Mouse (Mus musculus): ENCODE data around the gene Agap1. TPM values are rescaled to one million over a fixed set of nuclear protein-coding genes. Genes with fewer than 3 reads are reported as not detected.
A peak's percentile ranks its signal among the peaks of the same experiment; 100 is the strongest.

Agap1 gene
- polyA plus RNA-seq, 1 experiment from 2014 or later: 8.8 TPM

DNA sequence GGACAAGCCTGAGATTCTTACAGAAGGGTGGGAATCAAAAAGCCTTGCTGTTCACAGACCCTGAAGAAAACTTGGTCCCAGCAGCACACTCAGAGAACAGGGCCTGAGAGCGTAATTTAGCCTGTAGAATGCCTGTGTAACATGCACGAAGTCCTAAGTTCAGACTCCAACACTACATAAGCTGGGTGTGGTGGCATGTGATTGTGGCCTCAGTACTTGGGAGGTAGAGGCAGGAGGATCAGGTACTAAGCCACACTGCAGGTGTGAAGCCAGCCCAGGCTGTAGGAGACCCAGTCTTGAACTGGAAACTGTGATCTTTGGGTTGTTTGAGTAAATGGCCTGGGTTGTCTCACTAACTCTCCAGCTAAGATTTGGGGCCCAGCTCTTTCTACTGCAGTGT is 180.5 kb downstream of the Agap1 start:
- WGBS (ENCODE audit: missing documents): 91% methylated on average over 2 of the region's 2 CpGs
- no peaks in the 10 kb centered on the region for H3K36me3 ChIP-seq (ENCODE audit: inconsistent target)

DNA sequence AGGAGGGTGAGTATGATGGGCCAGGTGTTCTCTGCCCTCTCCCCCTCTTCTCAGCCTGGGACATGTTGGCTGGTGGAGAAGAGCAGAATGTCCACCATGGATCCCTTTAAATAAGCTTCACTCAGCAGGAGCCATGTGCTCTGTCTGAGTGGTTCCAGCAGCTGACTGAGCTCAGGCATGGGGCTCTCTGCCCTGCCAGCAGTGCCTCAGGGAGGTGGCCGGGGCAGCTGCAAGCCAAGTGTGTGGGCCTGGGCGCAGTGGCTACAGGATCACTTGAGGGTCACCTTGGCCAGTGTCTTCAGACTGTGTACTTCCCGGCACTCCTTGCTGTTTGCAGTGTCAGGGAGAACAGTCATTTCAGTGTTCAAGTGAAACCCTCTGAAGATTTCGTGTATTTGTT is 183.1 kb downstream of the Agap1 start:
- 100% methylated on average over 4 of the region's 4 CpGs for WGBS (ENCODE audit: missing documents)
- H3K4me3 ChIP-seq (ENCODE audit: inconsistent target): no peak overlapping the region
- no peaks in the 10 kb centered on the region for H3K36me3 ChIP-seq (ENCODE audit: inconsistent target)
- no peaks in the 10 kb centered on the region for H3K79me2 ChIP-seq (ENCODE audit: inconsistent target)
- no peak overlapping the region for H3K27ac ChIP-seq

More for the DNA sequence above, 180.5 kb downstream of the Agap1 start:
- Histone ChIP-seq H3K27ac (no peak overlapping the region), H3K4me3 (ENCODE audit: inconsistent target) (no peak overlapping the region), H3K79me2 (ENCODE audit: inconsistent target) (no peaks in the 10 kb centered on the region)

DNA sequence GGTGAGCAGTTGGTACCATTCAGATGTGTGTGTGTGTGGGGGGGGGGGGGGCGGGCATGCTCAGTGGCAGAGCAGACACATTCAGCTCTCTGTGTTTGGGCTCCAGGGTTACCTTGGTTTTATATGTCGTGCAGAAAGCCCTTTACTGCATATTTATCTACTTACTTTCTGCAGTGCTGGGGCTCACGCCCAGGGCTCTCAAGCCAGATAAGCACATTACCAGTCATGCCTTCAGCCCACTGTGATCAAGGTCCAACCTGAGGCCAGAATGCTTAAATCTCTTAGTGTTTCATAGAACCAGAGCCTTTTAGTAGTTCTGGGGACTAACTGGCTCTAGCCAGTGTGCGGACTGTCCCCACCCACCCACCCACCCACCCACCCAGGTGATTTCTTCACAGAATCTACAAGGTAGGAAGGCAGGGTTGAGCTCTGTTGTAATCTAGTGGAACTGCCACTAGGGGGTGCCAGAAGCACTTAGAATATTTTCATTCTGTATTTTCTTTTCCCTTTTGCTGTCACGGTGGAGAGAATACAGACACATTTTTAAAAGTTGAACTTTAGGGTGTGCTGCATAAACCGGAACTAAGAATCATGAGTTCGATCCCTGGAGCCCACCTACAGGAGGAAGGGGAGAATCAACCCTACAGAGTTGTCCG is 189.0 kb downstream of the Agap1 start:
- WGBS (ENCODE audit: missing documents): 34% methylated on average over 8 of the region's 8 CpGs
- Histone ChIP-seq H3K79me2 (ENCODE audit: inconsistent target) (no peaks in the 10 kb centered on the region), H3K27ac (peak overlapping the region; percentile 71), H3K4me3 (ENCODE audit: inconsistent target) (peak overlapping the region; percentile 34), H3K36me3 (ENCODE audit: inconsistent target) (no peaks in the 10 kb centered on the region)

DNA sequence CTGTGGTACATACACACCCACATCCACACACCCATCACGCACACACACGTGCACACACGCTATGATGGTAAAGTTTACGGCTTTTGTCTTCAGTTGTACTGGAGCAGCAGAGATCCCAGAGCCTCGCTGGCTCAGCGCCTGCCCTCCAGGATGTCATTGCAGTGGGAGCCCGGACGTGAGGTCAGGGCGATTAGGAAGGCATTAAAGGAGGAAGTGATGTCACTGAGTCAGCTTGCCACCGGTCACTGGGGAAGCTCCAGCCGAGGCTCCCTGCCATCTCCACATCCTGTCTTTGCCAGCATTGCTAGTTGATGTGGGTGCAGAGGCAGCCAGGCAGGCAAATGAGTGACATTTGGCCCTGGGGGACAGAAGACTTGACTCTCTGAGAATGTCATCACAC is 189.5 kb downstream of the Agap1 start:
- 6% methylated on average over 11 of the region's 11 CpGs for WGBS (ENCODE audit: missing documents)
- Histone ChIP-seq H3K79me2 (ENCODE audit: inconsistent target) (no peaks in the 10 kb centered on the region), H3K4me3 (ENCODE audit: inconsistent target) (peak overlapping the region; percentile 34), H3K36me3 (ENCODE audit: inconsistent target) (no peaks in the 10 kb centered on the region), H3K27ac (peak overlapping the region; percentile 71)

DNA sequence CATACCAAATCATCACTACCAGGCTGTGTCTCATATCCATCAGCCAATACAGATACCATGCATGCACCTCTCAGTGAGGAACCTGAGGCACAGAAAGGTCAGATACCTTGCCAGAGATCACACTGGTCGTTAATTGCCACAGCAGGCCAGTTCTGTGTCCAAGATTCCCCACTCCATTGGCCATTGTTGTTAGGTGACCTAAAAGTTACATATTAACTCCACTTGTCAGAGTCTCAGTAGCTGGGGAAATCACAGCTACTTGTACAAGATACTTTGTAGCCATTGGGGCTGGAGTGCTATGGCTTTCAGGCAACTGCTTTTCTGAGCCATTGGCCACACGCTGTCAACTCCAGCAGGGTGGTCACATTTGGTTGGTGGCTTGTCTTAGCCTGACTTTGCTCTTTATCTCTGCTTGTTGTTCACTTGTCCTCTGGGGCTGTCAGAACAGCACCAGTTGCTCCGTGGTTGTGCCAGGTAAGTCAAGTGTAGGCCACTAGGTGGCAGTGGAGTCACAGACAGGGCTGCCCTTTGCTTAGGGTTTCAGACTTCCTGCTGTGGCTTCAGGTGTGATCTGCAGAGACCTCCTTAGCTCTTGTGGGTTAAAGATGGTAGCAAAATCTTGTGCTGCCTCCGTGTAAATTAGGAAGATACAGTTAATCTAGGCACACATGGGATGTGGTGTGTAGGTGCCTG is 191.9 kb downstream of the Agap1 start:
- WGBS (ENCODE audit: missing documents): 35% methylated on average over 4 of the region's 4 CpGs
- H3K27ac ChIP-seq: no peak overlapping the region
- H3K36me3 ChIP-seq (ENCODE audit: inconsistent target): no peaks in the 10 kb centered on the region
- no peaks in the 10 kb centered on the region for H3K79me2 ChIP-seq (ENCODE audit: inconsistent target)
- H3K4me3 ChIP-seq (ENCODE audit: inconsistent target): no peak overlapping the region

DNA sequence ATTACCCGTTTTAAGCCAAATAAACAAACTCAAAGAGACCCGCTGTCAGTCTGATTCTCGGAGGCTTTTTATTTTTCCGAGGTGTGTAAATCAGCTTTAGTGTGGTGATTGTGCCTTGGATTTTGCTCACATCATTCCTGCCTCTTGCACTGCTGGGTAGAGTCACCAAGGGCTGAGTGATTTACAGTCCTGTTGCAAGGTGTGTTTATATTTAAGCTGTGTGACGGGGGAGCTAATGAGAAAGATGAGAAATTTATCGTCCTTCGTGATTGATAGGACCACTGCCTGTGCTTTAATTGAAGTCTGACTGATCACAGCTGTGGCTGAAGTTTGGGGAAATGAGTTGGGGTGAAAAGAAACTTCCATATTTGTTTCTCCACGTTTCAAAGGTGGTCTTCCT is 192.9 kb downstream of the Agap1 start:
- no peaks in the 10 kb centered on the region for H3K36me3 ChIP-seq (ENCODE audit: inconsistent target)
- H3K27ac ChIP-seq: no peak overlapping the region
- 85% methylated on average over 8 of the region's 8 CpGs for WGBS (ENCODE audit: missing documents)
- H3K79me2 ChIP-seq (ENCODE audit: inconsistent target): no peaks in the 10 kb centered on the region
- H3K4me3 ChIP-seq (ENCODE audit: inconsistent target): no peak overlapping the region

DNA sequence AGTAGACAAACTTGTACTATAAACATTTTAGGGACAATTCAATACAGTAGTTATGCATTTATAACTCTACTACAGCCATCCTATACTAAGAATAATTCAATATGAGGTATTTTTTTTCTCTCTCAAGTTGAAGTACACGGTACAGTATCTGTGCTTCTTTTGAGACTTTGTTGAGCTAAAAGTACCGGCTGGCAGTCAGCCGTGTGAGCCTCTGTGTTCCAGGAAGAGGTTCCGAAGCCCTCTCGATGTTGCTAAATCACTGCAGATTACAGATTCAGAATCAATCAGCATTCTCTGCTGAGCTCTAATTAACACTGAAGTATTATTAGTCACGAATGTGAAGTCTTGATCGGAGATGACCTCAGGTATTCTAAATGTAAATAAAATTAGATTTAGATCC is 196.0 kb downstream of the Agap1 start:
- Histone ChIP-seq H3K4me3 (ENCODE audit: inconsistent target) (no peak overlapping the region), H3K79me2 (ENCODE audit: inconsistent target) (no peaks in the 10 kb centered on the region), H3K36me3 (ENCODE audit: inconsistent target) (no peaks in the 10 kb centered on the region), H3K27ac (no peak overlapping the region)
- 86% methylated on average over 7 of the region's 7 CpGs for WGBS (ENCODE audit: missing documents)

DNA sequence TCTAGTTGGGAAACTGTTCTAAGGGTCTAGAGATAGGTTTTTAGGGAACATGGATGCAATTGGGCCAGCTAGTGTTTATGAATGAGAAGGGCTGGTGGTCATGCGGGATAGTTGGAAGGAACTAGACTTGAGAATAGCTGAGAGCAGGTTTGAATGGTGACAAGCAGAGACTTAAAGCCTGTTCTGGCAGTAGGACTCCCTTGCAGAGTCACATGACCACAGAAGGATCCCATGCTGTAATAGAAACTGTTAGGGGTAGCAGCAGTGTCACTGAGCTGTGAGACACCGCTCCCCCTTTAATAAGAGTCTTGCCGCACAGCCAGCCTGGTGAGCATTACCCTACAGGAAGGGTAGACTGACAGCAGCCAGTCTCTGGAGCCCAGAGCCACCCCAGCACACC is 201.6 kb downstream of the Agap1 start:
- H3K27ac ChIP-seq: no peak overlapping the region
- no peaks in the 10 kb centered on the region for H3K36me3 ChIP-seq (ENCODE audit: inconsistent target)
- H3K79me2 ChIP-seq (ENCODE audit: inconsistent target): no peaks in the 10 kb centered on the region
- 97% methylated on average over 3 of the region's 3 CpGs for WGBS (ENCODE audit: missing documents)
- H3K4me3 ChIP-seq (ENCODE audit: inconsistent target): no peak overlapping the region

DNA sequence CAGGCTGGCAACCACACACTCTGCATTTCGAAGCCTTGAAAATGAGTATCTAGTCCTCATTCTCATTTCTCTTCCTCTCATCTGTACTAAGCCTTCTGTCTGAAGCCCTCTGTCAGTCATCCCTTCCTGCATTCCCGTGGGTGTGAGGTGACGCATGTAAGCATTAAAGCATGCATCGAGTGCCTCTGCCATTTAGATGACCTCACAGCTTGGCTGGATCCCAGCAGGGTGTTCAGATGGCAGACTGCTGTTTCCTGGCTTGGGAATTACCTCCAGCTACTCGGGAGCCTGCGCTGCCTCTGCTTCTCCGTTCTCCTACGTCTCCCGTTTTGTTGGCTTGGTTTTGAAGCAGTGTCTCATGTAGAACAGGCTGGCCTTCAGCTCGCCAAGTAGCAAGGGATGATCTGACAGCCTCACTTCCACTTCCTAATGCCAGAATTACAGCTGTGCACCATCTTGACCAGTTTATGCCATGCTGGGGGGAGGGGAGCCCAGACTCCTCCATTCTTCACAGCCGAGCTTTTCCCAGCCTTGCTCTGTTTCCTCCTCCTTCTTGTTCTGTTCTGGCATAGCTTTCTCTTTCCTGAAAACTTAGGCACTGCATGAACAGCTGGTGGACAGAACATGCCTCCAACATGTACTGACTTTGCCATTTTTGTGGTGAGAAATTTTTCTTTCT is 202.2 kb downstream of the Agap1 start:
- Histone ChIP-seq H3K36me3 (ENCODE audit: inconsistent target) (no peaks in the 10 kb centered on the region), H3K79me2 (ENCODE audit: inconsistent target) (no peaks in the 10 kb centered on the region), H3K27ac (no peak overlapping the region), H3K4me3 (ENCODE audit: inconsistent target) (no peak overlapping the region)
- 85% methylated on average over 11 of the region's 11 CpGs for WGBS (ENCODE audit: missing documents)

DNA sequence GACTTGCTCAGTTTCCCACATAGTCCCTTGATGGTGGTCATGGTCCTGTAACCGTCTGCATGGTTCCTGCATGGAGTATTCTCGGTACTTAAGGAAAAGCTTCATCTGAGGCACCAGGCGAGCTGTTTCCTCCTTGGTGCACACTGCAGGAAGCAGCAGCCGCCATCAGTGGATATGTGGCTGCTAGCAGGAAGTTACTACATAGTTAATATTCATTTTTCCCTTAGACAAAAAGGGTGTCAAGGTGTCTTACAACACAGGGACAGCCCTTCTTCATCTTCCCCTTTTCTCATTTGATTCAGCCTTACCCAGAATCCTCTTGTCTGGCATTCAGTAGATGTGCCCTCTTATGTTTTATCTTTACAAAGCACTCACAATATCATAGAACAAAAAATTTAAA is 206.2 kb downstream of the Agap1 start:
- no peaks in the 10 kb centered on the region for H3K79me2 ChIP-seq (ENCODE audit: inconsistent target)
- no peaks in the 10 kb centered on the region for H3K36me3 ChIP-seq (ENCODE audit: inconsistent target)
- no peak overlapping the region for H3K27ac ChIP-seq
- H3K4me3 ChIP-seq (ENCODE audit: inconsistent target): no peak overlapping the region
- whole genome bisulfite sequencing (ENCODE audit: missing documents): 30% methylated on average over 4 of the region's 4 CpGs

DNA sequence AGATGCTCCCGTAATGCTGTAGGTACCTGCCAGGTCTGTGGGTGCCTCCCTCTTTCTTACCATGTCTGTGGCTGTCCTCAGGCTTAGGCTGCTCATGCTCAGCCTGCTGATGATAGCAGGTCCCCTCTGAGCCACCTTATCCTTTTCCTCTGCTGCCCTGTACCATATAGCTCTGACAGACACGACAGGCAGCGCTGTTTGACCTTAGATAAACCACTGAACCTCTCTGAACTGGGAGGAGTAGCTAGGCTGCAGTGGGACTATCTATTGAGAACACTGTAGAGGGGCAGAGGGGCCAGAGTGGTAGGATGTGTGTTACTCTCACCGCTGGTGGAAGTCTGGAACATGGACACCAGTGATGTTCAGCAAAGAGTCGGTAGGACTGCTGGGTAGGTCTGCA is 211.5 kb downstream of the Agap1 start:
- Histone ChIP-seq H3K36me3 (ENCODE audit: inconsistent target) (no peaks in the 10 kb centered on the region), H3K79me2 (ENCODE audit: inconsistent target) (no peaks in the 10 kb centered on the region), H3K4me3 (ENCODE audit: inconsistent target) (no peak overlapping the region), H3K27ac (no peak overlapping the region)
- WGBS (ENCODE audit: missing documents): 93% methylated on average over 5 of the region's 5 CpGs

DNA sequence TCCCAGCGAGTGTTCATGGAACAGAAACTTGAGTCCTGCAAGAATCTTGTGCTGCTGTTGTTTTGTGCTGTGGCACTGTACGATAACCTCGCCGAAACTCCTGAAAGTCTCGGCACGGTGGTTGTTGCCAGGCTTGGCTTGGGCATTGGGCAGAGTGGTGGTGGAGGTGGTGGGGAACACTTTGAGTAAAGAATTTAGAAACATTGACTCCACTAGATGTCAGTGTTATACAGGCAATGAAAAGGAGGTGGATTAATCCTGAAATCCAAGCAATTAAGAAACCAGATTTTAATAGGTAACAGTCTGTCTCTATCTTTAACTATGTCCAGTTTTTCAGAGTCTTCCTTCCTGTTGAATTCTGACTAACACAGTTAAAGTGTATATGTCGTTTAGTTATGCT is 212.8 kb downstream of the Agap1 start:
- H3K79me2 ChIP-seq (ENCODE audit: inconsistent target): no peaks in the 10 kb centered on the region
- WGBS (ENCODE audit: missing documents): 96% methylated on average over 7 of the region's 7 CpGs

DNA sequence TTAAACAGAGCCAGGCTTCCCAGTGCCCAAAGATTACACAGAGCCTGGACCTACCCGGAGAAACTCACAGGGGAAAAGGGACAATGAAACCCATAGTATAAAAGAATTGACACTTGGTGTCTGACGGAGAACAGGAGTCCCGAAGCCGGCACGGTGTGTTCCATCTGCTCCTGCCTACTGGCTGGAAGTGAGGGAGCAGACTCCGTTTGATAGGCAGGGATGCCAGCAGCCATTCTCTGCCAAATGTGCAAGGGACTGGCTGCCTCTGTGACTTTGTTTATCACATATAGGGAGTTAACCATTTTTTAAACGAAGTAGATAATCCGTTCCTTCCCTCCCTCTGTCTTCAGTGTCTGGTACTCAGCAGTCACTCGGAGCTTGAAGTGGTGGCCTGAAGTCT is 214.0 kb downstream of the Agap1 start:
- Histone ChIP-seq H3K36me3 (ENCODE audit: inconsistent target) (no peaks in the 10 kb centered on the region), H3K79me2 (ENCODE audit: inconsistent target) (no peaks in the 10 kb centered on the region), H3K4me3 (ENCODE audit: inconsistent target) (no peak overlapping the region), H3K27ac (no peak overlapping the region)
- WGBS (ENCODE audit: missing documents): 94% methylated on average over 9 of the region's 9 CpGs

More for the DNA sequence above, 212.8 kb downstream of the Agap1 start:
- Histone ChIP-seq H3K27ac (no peak overlapping the region), H3K4me3 (ENCODE audit: inconsistent target) (no peak overlapping the region), H3K36me3 (ENCODE audit: inconsistent target) (no peaks in the 10 kb centered on the region)

DNA sequence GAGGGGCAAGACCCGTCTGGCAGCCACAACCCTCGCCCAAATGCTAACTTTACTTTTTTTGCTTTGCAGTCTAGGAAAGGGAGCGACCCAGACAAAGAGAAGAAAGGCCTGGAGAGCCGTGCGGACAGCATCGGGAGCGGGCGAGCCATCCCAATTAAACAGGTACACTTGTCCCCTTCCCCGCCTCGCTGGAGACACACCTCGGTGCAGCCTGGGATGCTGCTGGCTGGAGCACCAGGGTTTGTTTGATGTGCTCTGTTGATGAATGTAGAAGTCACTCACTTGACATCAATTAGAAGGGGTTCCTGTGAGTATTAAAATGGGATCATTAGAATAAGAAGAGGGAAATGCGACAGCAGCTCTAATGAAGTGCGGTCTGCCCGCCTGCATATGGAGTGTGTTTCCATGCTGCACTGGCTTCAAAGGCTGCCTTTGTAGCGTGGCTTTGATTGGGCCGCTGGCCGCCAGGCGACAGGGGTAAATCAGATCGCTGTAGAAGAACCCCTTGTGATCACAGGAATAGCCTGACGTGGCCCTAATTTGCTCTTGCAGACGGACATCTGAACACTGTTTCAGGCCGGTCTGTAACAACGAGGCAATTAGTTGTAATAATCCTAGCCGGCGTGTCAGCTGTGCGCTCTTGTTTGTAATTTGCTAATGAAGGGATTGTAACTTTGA is 216.6 kb downstream of the Agap1 start:
- no peak overlapping the region for H3K27ac ChIP-seq
- no peaks in the 10 kb centered on the region for H3K36me3 ChIP-seq (ENCODE audit: inconsistent target)
- WGBS (ENCODE audit: missing documents): 95% methylated on average over 26 of the region's 26 CpGs
- H3K4me3 ChIP-seq (ENCODE audit: inconsistent target): no peak overlapping the region
- H3K79me2 ChIP-seq (ENCODE audit: inconsistent target): no peaks in the 10 kb centered on the region

DNA sequence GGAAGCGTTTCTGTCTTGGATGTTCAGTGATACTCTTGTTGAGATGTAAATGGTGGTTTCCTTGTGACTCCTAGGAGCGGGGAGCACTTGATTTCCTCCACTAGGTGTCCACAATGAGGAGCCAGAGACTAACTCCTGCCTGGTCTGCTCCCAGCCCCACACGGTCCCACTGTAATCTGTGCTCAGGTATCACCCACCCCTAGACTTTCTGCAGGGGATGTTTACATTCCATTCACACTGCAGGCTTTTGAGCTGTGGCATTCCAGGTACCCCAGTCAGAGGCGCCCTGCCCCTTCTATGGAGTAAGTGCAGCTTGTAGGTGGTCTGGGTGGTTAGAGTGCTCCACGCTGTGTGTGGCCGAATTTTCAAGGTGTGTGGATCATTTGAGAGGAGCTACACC is 218.5 kb downstream of the Agap1 start:
- Histone ChIP-seq H3K79me2 (ENCODE audit: inconsistent target) (no peaks in the 10 kb centered on the region), H3K36me3 (ENCODE audit: inconsistent target) (no peaks in the 10 kb centered on the region), H3K4me3 (ENCODE audit: inconsistent target) (no peak overlapping the region), H3K27ac (no peak overlapping the region)
- WGBS (ENCODE audit: missing documents): 94% methylated on average over 6 of the region's 6 CpGs

Measured in macrophage (primary cell).